Mouse (Mus musculus): ENCODE results near the gene Prelid3b. TPM values are rescaled to one million over a fixed set of nuclear protein-coding genes. Genes with fewer than 3 reads are reported as not detected.

Prelid3b gene
- polyA plus RNA-seq, 1 experiment from 2014 or later: 120 TPM

DNA sequence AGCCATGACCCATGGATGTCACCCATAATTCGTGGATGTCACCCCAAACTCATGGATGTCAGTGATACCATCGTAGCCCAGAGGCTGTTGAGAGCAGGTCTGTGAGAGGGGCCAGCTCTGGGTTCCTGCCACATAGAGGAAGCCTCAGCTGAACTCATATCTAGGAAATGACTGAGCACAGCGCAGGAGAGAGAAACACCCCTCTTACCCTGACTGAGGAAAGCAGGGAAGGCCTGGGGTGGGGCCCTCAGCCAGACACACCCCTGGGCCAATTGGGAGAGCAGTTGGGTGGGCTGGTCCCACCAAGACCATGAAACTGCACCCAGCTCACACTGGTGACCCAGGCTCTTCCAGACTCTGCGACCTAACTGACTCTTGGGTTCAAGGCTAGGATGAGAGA lies 22.5 kb downstream of the Prelid3b start, which contains the start of gene Tubb1:
Gene Tubb1 (plus strand): TSS at position 343 of the 400 bp plus-strand sequence.
- H3K27ac ChIP-seq: no peak within 1 kb of the TSS
- H3K4me1 ChIP-seq: peaks cover 4% of the 10 kb centered on the region; the same call in 1 of the 2 replicates
- 78% methylated on average over 4 of the region's 4 CpGs for WGBS
- H3K4me2 ChIP-seq: no peak within 1 kb of the TSS
- H3K9ac ChIP-seq: no peak within 1 kb of the TSS
- H3K9me3 ChIP-seq (replicated peaks): no peaks in the 10 kb centered on the region
- H3K36me3 ChIP-seq (ENCODE audit: poor library complexity, severe bottlenecking): no peaks in the 10 kb centered on the region
- H3K27me3 ChIP-seq: no peaks in the 10 kb centered on the region
- peak; percentile 4; the same call in 1 of the 2 replicates for ATAC-seq
- H3K4me3 ChIP-seq: no peak within 1 kb of the TSS

- Histone ChIP-seq H3K4me1 (peaks cover 4% of the 10 kb centered on the region; the same call in 1 of the 2 replicates), H3K4me2 (no peak overlapping the region), H3K9ac (no peak overlapping the region), H3K27ac (no peak overlapping the region), H3K27me3 (no peaks in the 10 kb centered on the region), H3K36me3 (ENCODE audit: poor library complexity, severe bottlenecking) (no peaks in the 10 kb centered on the region), H3K4me3 (no peak overlapping the region), H3K9me3 (replicated peaks) (no peaks in the 10 kb centered on the region)
- no peak for ATAC-seq
- 84% methylated on average over 4 of the region's 4 CpGs for WGBS
These were observed 24.5 kb downstream of the Prelid3b start for GRCm38 (mm10) chr2:174448405-174448804.

- Histone ChIP-seq H3K36me3 (ENCODE audit: poor library complexity, severe bottlenecking) (no peaks in the 10 kb centered on the region), H3K27me3 (no peaks in the 10 kb centered on the region), H3K4me1 (peaks cover 4% of the 10 kb centered on the region; the same call in 1 of the 2 replicates), H3K4me3 (no peak overlapping the region), H3K9me3 (replicated peaks) (no peaks in the 10 kb centered on the region), H3K4me2 (no peak overlapping the region), H3K27ac (no peak overlapping the region), H3K9ac (no peak overlapping the region)
- ATAC-seq: no peak
- 60% methylated on average over 8 of the region's 8 CpGs for WGBS
These were observed 26.0 kb downstream of the Prelid3b start for GRCm38 (mm10) chr2:174446905-174447304.

GRCm38 (mm10) chr2:174446492-174446891 lies 26.4 kb downstream of the Prelid3b start:
- H3K4me2 ChIP-seq: no peak overlapping the region
- no peaks in the 10 kb centered on the region for H3K9me3 ChIP-seq (replicated peaks)
- WGBS: 58% methylated on average over 7 of the region's 7 CpGs
- no peak overlapping the region for H3K4me3 ChIP-seq
- H3K4me1 ChIP-seq: peaks cover 4% of the 10 kb centered on the region; the same call in 1 of the 2 replicates
- H3K36me3 ChIP-seq (ENCODE audit: poor library complexity, severe bottlenecking): no peaks in the 10 kb centered on the region
- H3K27ac ChIP-seq: no peak overlapping the region
- no peaks in the 10 kb centered on the region for H3K27me3 ChIP-seq
- no peak for ATAC-seq
- H3K9ac ChIP-seq: no peak overlapping the region

GRCm38 (mm10) chr2:174445018-174445417 lies 27.9 kb downstream of the Prelid3b start:
- Histone ChIP-seq H3K27ac (no peak overlapping the region), H3K4me1 (peaks cover 4% of the 10 kb centered on the region; the same call in 1 of the 2 replicates), H3K36me3 (ENCODE audit: poor library complexity, severe bottlenecking) (no peaks in the 10 kb centered on the region), H3K27me3 (no peaks in the 10 kb centered on the region), H3K9me3 (replicated peaks) (no peaks in the 10 kb centered on the region), H3K4me2 (no peak overlapping the region), H3K9ac (no peak overlapping the region), H3K4me3 (no peak overlapping the region)
- no peak for ATAC-seq
- WGBS: 78% methylated on average over 6 of the region's 6 CpGs

DNA sequence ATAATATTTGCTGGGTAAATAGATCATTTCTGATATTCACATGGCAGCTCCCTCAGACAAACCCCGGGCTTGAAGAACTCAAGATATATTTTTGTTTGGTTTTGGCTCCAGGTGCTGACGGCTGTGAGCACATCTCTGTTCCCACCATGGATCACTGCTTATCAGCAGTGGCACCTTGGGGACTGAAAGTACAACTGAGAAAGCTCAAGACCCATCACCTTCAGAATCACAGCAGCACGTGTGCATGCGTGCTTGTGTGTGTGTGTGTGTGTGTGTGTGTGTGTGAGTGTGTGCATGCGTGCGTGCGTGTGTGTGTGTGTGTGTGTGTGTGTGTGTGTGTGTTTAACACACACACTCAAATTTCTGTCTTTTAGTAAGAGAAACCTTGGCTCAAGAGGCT lies 28.5 kb downstream of the Prelid3b start:
- peaks cover 4% of the 10 kb centered on the region; the same call in 1 of the 2 replicates for H3K4me1 ChIP-seq
- no peak overlapping the region for H3K9ac ChIP-seq
- no peak overlapping the region for H3K4me3 ChIP-seq
- no peak overlapping the region for H3K27ac ChIP-seq
- H3K27me3 ChIP-seq: no peaks in the 10 kb centered on the region
- no peaks in the 10 kb centered on the region for H3K9me3 ChIP-seq (replicated peaks)
- H3K36me3 ChIP-seq (ENCODE audit: poor library complexity, severe bottlenecking): no peaks in the 10 kb centered on the region
- H3K4me2 ChIP-seq: no peak overlapping the region
- ATAC-seq: no peak
- WGBS: 94% methylated on average over 7 of the region's 7 CpGs

- Histone ChIP-seq H3K27ac (no peak overlapping the region), H3K9ac (no peak overlapping the region), H3K4me3 (no peak overlapping the region), H3K9me3 (replicated peaks) (no peaks in the 10 kb centered on the region), H3K36me3 (ENCODE audit: poor library complexity, severe bottlenecking) (no peaks in the 10 kb centered on the region), H3K4me1 (peaks cover 10% of the 10 kb centered on the region), H3K27me3 (no peaks in the 10 kb centered on the region), H3K4me2 (no peak overlapping the region)
- WGBS: 74% methylated on average over 2 of the region's 2 CpGs
- ATAC-seq: no peak
These were observed 29.8 kb downstream of the Prelid3b start for GRCm38 (mm10) chr2:174443046-174443445.

GRCm38 (mm10) chr2:174442460-174442859 lies 30.4 kb downstream of the Prelid3b start:
- no peak for ATAC-seq
- Histone ChIP-seq H3K36me3 (ENCODE audit: poor library complexity, severe bottlenecking) (no peaks in the 10 kb centered on the region), H3K9ac (no peak overlapping the region), H3K27ac (no peak overlapping the region), H3K4me3 (no peak overlapping the region), H3K27me3 (no peaks in the 10 kb centered on the region), H3K4me2 (no peak overlapping the region), H3K4me1 (peaks cover 16% of the 10 kb centered on the region), H3K9me3 (replicated peaks) (no peaks in the 10 kb centered on the region)
- 91% methylated on average over 9 of the region's 9 CpGs for WGBS

DNA sequence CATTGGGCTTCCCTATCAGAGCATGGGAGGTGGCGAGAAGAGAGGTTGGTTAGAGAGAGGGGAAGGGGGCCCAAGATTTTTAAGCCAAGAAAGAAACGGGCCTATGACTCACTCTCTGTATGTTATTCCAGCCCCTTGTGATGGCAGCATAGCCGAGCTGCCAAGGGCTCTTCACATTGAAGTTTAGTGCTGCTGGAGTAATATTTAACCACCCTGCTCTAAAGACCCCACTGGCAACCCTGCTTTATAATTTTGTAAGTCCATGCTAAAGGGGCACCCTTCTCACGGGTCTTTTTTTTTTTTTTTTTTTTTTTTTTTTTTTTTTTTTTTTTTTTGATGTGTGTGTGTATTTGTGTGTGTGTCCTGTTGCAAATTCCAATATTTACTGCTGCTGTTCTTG lies 31.0 kb downstream of the Prelid3b start:
- H3K27me3 ChIP-seq: no peaks in the 10 kb centered on the region

DNA sequence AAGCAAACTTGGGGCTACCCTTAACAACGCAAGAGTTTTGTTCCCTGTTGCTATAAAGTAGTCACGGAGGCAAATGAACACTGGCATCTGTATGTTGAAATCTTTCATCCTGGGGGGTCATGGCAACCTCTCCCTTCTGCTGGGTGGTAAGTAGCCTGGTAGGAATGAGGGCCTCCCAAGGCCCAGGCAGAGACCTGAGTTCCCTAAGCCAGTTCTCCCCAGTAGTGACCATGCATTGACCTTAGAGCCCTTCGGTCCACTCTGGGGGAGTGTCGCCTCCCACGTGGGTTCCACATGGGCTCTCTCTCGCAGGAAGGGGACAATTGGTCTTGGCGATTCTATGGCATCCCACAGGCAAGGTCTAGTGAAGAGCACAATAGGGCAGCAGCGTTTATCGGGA lies 32.9 kb downstream of the Prelid3b start:
- no peaks in the 10 kb centered on the region for H3K27me3 ChIP-seq

More for the DNA sequence above, 31.0 kb downstream of the Prelid3b start:
- peaks cover 20% of the 10 kb centered on the region for H3K4me1 ChIP-seq
- H3K4me2 ChIP-seq: no peak overlapping the region
- WGBS: 81% methylated on average over 4 of the region's 4 CpGs
- no peak overlapping the region for H3K4me3 ChIP-seq
- ATAC-seq: no peak
- H3K27ac ChIP-seq: no peak overlapping the region
- no peaks in the 10 kb centered on the region for H3K36me3 ChIP-seq (ENCODE audit: poor library complexity, severe bottlenecking)
- H3K9me3 ChIP-seq (replicated peaks): no peaks in the 10 kb centered on the region
- H3K9ac ChIP-seq: no peak overlapping the region

GRCm38 (mm10) chr2:174439450-174439838 lies 33.4 kb downstream of the Prelid3b start:
- Histone ChIP-seq H3K36me3 (ENCODE audit: poor library complexity, severe bottlenecking) (peaks cover 11% of the 10 kb centered on the region; the same call in 1 of the 2 replicates), H3K27me3 (no peaks in the 10 kb centered on the region), H3K4me3 (no peak overlapping the region), H3K9me3 (replicated peaks) (no peaks in the 10 kb centered on the region), H3K4me1 (peaks cover 20% of the 10 kb centered on the region), H3K9ac (no peak overlapping the region; the same call in 1 of the 2 replicates), H3K27ac (no peak overlapping the region), H3K4me2 (peak overlapping the region; percentile 77; the same call in 1 of the 2 replicates)
- 53% methylated on average over 5 of the region's 5 CpGs for WGBS
- ATAC-seq: no peak

More for the DNA sequence above, 32.9 kb downstream of the Prelid3b start:
- Histone ChIP-seq H3K9me3 (replicated peaks) (no peaks in the 10 kb centered on the region), H3K9ac (no peak overlapping the region), H3K4me1 (peaks cover 20% of the 10 kb centered on the region), H3K4me2 (no peak overlapping the region), H3K27ac (no peak overlapping the region), H3K36me3 (ENCODE audit: poor library complexity, severe bottlenecking) (peaks cover 6% of the 10 kb centered on the region; the same call in 1 of the 2 replicates), H3K4me3 (no peak overlapping the region)
- no peak for ATAC-seq
- WGBS: 75% methylated on average over 9 of the region's 9 CpGs

GRCm38 (mm10) chr2:174438737-174439449 lies 34.0 kb downstream of the Prelid3b start, which contains the start of gene Ctsz:
Gene Ctsz (minus strand): TSS chr2:174439039.
- Histone ChIP-seq H3K9ac (peak within 1 kb of the TSS; percentile 71), H3K9me3 (replicated peaks) (no peaks in the 10 kb centered on the region), H3K4me2 (peak within 1 kb of the TSS; percentile 77), H3K4me1 (peaks cover 20% of the 10 kb centered on the region), H3K27me3 (no peaks in the 10 kb centered on the region), H3K27ac (no peak within 1 kb of the TSS; the same call in 1 of the 2 replicates), H3K36me3 (ENCODE audit: poor library complexity, severe bottlenecking) (peaks cover 11% of the 10 kb centered on the region; the same call in 1 of the 2 replicates), H3K4me3 (peak within 1 kb of the TSS; percentile 50)
- peak; percentile 81 for ATAC-seq
- WGBS: under 1% methylated on average over 38 of the region's 38 CpGs
